9 mouse cellular contexts compared by ENCODE assay signal in genomic region chr1:39923395-39924337, GRCm38 (mm10). TPM values are rescaled to one million over a fixed set of nuclear protein-coding genes. Genes with fewer than 3 reads are reported as not detected.
DNase-seq lines count a peak whose midpoint lies in the region; ATAC-seq lines count a peak whose summit lies in the region.
"Had no signal": no experiment of that assay in that cellular context is flagged by ENCODE, and none has a peak within 500 bp of the region (broad histone marks: within the 10 kb centered on the region; RNA-seq: fewer than 3 reads in every experiment).

No protein-coding gene starts in this region.

- no peak for DNase-seq in lung, postnatal 4 days
- DNase-seq in MN1 (ENCODE audit: low spot score): no peak
- DNase-seq in adrenal gland, postnatal 10 days: no peak
- DNase-seq in testis, postnatal 10 days (ENCODE audit: low spot score): no peak

- H3K4me1 ChIP-seq in lung, embryonic 15.5 days: peaks cover 82% of the 10 kb centered on the region
- H3K4me1 ChIP-seq in heart, embryonic 16.5 days (ENCODE audit: control insufficient read depth, insufficient read depth, low read length): peaks cover 70% of the 10 kb centered on the region

- H3K27ac ChIP-seq in lung, embryonic 15.5 days: peak overlapping the region; percentile 79
- peak overlapping the region; percentile 83 for H3K27ac ChIP-seq in heart, embryonic 16.5 days (ENCODE audit: low read length)
- peak overlapping the region; percentile 95 for H3K27ac ChIP-seq in macrophage

- H3K4me3 ChIP-seq in lung, embryonic 15.5 days: no peak overlapping the region
- peak overlapping the region; percentile 17; the same call in 1 of the 2 replicates for H3K4me3 ChIP-seq in heart, embryonic 16.5 days (ENCODE audit: low read length)
- no peak overlapping the region; the same call in 1 of the 2 replicates for H3K4me3 ChIP-seq in macrophage (ENCODE audit: inconsistent target)
- H3K4me3 ChIP-seq: erythroblast, embryonic 14.5 days had no signal

- peaks cover 5% of the 10 kb centered on the region; the same call in 1 of the 2 replicates for H3K36me3 ChIP-seq in lung, embryonic 15.5 days
- H3K36me3 ChIP-seq in heart, embryonic 16.5 days (ENCODE audit: control insufficient read depth, insufficient read depth): 0 out of 2 replicates have a peak, but pooled peaks cover 4% of the 10 kb centered on the region
- no peaks in the 10 kb centered on the region for H3K36me3 ChIP-seq in macrophage (ENCODE audit: inconsistent target)

- H3K9ac ChIP-seq in lung, embryonic 15.5 days: no peak overlapping the region
- peak overlapping the region; percentile 45 for H3K9ac ChIP-seq in heart, embryonic 16.5 days (ENCODE audit: low read length)

- 12% methylated on average over 15 of the region's 15 CpGs for WGBS in lung, embryonic 15.5 days
- 10% methylated on average over 15 of the region's 15 CpGs for WGBS in heart, embryonic 16.5 days
- 43% methylated on average over 15 of the region's 15 CpGs for WGBS in macrophage (ENCODE audit: missing documents)

- H3K79me2 ChIP-seq in macrophage (ENCODE audit: inconsistent target): peaks cover 94% of the 10 kb centered on the region

- ATAC-seq in lung, embryonic 15.5 days (ENCODE audit: borderline replicate concordance, extremely low read depth, low FRiP score, low TSS enrichment): no peak
- ATAC-seq in activated CD4-positive, CD25-positive, alpha-beta regulatory T cell, adult 4 months: peak; percentile 65
- ATAC-seq in heart, embryonic 16.5 days (replicated peaks; ENCODE audit: extremely low read depth, insufficient read depth, low FRiP score): 0 out of 2 replicates have a peak, but pooled peaks have one; percentile 23

- no peaks in the 10 kb centered on the region for H3K9me3 ChIP-seq in lung, embryonic 15.5 days
- no peaks in the 10 kb centered on the region for H3K9me3 ChIP-seq in heart, embryonic 16.5 days (replicated peaks; ENCODE audit: control insufficient read depth, low read length)

- peak overlapping the region; percentile 37 for H3K4me2 ChIP-seq in lung, embryonic 15.5 days
- H3K4me2 ChIP-seq in heart, embryonic 16.5 days (ENCODE audit: low read depth, low read length): peak overlapping the region; percentile 51

- no peaks in the 10 kb centered on the region for H3K27me3 ChIP-seq in lung, embryonic 15.5 days
- H3K27me3 ChIP-seq in heart, embryonic 16.5 days (ENCODE audit: control insufficient read depth, insufficient read depth, low read length): no peaks in the 10 kb centered on the region

RNA-seq across cellular contexts. Expression of gene Map4k4, which starts 23.0 kb away (rescaled TPM):
- 30.9 and 39.5 TPM in 2 replicates for polyA plus RNA-seq in lung, embryonic 15.5 days (2015; fragmentation: Nextera tagmentation; extraction: Ambion mirVana)
- 10 to 100 TPM; 23.8 to 33.8 TPM for polyA plus RNA-seq in activated CD4-positive, CD25-positive, alpha-beta regulatory T cell, adult 4 months (2017; shearing (Covaris generic))
- 14.7 and 23.8 TPM in 2 replicates for polyA plus RNA-seq in heart, embryonic 16.5 days (2015; fragmentation: Nextera tagmentation; extraction: Ambion mirVana)
- total RNA-seq in macrophage (2018; cell fraction: chromatin; rRNA removed): 1,000 to 10,000 TPM in 2 of 26 experiments, 100 to 1,000 TPM in 24; 232 to 1,873 (median 398) TPM
- 100 to 1,000 TPM in 2 of 26 experiments, 10 to 100 TPM in 24; 34.4 to 158 (median 66.4) TPM for total RNA-seq in macrophage (2018; cell fraction: cytosol; rRNA removed)
- total RNA-seq in macrophage (2018; cell fraction: nucleus; rRNA removed): 100 to 1,000 TPM in 23 of 26 experiments, 10 to 100 TPM in 3; 92.2 to 545 (median 174) TPM
- polyA plus RNA-seq in macrophage (2018): 61.9 to 94.1 TPM (median 66.0 TPM) in 3 replicates
- total RNA-seq in adrenal gland, postnatal 10 days (2021): 100 to 1,000 TPM; 138 to 167 TPM
